Mouse (Mus musculus): ENCODE results near the gene Gm525.

DNA sequence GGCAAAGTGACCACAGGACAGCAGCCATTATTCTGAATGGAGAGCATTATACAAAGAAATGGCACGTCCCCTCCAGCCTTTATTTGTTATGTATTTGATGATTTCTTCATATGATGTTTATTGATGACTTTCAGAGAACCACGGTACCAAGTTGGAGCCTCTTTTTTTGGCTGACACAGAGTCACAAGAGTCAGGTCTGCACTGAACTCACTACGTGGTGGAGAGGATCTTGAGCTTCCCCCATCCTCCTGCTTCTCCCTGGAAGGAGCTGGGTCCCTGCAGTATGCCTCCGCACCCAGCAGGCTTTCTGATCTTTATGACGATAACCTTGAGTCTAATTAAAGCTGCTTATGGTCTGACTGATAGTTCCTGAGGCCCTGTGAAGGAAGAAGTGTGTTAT lies 2.1 kb upstream of the Gm525 start:
- TF ChIP-seq CTCF (conservative IDR thresholded peaks at IDR 0.05 in 1 of 2, IDR thresholded peaks at IDR 0.05 in 1 of 2; ENCODE audit: low read depth in 2 of 2, low read length in 2 of 2) = no peak
- TF ChIP-seq POLR2A (IDR thresholded peaks at IDR 0.05; ENCODE audit: low read depth, low read length) = no peak
- TF ChIP-seq SIN3A (IDR thresholded peaks at IDR 0.05; ENCODE audit: low read length) = no peak
- no peak for TF ChIP-seq MEF2A (IDR thresholded peaks at IDR 0.05; ENCODE audit: borderline replicate concordance, low read depth, low read length)
- no peak for TF ChIP-seq MAFK (IDR thresholded peaks at IDR 0.05; ENCODE audit: insufficient replicate concordance, low read length)
- TF ChIP-seq EP300 (IDR thresholded peaks at IDR 0.05; ENCODE audit: low read length) = no peak
- no peak for TF ChIP-seq TCF12 (IDR thresholded peaks at IDR 0.05; ENCODE audit: low read depth, low read length)
- TF ChIP-seq TBP (conservative IDR thresholded peaks at IDR 0.05; ENCODE audit: low read depth, low read length) = no peak
- TF ChIP-seq MAZ (IDR thresholded peaks at IDR 0.05; ENCODE audit: low read depth, low read length) = no peak
- no peak for TF ChIP-seq ZC3H11A (IDR thresholded peaks at IDR 0.05; ENCODE audit: low read depth, low read length)
- TF ChIP-seq MAX (IDR thresholded peaks at IDR 0.05; ENCODE audit: low read length) = no peak
- no peak for TF ChIP-seq GABPA (IDR thresholded peaks at IDR 0.05; ENCODE audit: insufficient replicate concordance, low read depth, low read length)
- no peak for TF ChIP-seq KAT2A (IDR thresholded peaks at IDR 0.05; ENCODE audit: insufficient replicate concordance, low read length)
- TF ChIP-seq USF1 (IDR thresholded peaks at IDR 0.05; ENCODE audit: low read depth, low read length) = no peak

Measured in CH12.LX (cell line).